Mouse (Mus musculus): ENCODE measurements around the gene Tjp2. TPM values are rescaled to one million over a fixed set of nuclear protein-coding genes. Genes with fewer than 3 reads are reported as not detected.

Gene Tjp2
- polyA plus RNA-seq, 1 experiment = not detected

DNA sequence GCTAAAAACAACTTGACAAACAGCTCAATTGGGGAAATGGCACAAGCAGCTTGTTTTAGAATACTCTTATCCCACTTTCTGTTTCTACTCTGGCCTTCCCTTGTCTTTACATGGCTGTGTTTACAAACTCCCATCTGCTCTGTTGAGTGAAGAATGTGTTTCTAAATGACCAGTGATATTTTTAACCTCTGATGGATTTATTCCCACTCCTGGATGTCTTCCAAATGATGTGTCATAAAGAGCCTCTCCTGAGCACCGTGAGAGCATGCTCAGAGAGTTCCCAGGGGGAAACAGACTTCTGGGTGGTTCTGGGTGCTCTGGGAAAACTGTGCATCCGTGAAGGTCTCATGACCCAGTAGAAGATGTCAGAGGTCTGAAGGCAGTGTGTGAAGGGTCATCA is 169.9 kb downstream of the Tjp2 start:
- TF ChIP-seq POLR2A (IDR thresholded peaks at IDR 0.05; ENCODE audit: insufficient read depth, low read depth, low read length) (no peak), CTCF (IDR thresholded peaks at IDR 0.05; ENCODE audit: insufficient read depth, low read depth, low read length) (no peak)
- Histone ChIP-seq H3K27ac (ENCODE audit: insufficient read depth, low read depth, low read length) (no peak overlapping the region), H3K4me1 (ENCODE audit: control insufficient read depth, insufficient read depth, low read length) (no peaks in the 10 kb centered on the region), H3K4me3 (ENCODE audit: insufficient read depth, low read depth, low read length) (no peak overlapping the region)
- WGBS = 51% methylated on average over 2 of the region's 2 CpGs

- Histone ChIP-seq H3K4me3 (ENCODE audit: insufficient read depth, low read depth, low read length) (no peak overlapping the region), H3K4me1 (ENCODE audit: control insufficient read depth, insufficient read depth, low read length) (no peaks in the 10 kb centered on the region), H3K27ac (ENCODE audit: insufficient read depth, low read depth, low read length) (no peak overlapping the region)
- WGBS = 86% methylated on average over 5 of the region's 5 CpGs
- no peak for TF ChIP-seq CTCF (IDR thresholded peaks at IDR 0.05; ENCODE audit: insufficient read depth, low read depth, low read length)
- no peak for TF ChIP-seq POLR2A (IDR thresholded peaks at IDR 0.05; ENCODE audit: insufficient read depth, low read depth, low read length)
These were observed 170.6 kb downstream of the Tjp2 start for GRCm38 (mm10) chr19:24054265-24054664.

DNA sequence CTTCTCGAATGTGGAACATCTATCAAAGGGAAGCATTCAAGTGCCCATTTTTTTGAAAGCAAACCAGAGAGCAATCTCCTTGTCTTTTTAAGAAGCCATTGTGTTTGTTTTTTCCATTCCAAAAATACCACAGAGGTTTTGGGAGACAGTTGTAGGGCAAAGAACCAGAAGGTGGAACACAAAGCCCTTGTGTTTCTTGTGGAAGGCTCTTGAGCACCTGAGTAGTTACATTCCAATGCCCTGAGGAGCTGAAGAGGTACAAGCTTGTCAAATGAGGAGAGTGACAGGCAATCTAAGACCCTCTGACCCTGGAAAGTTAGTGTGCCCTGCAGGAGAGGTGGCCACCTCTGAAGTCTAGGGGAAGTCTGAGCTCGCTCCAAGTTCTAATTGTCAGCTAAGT is 174.3 kb downstream of the Tjp2 start:
- TF ChIP-seq POLR2A (IDR thresholded peaks at IDR 0.05; ENCODE audit: insufficient read depth, low read depth, low read length) (no peak), CTCF (IDR thresholded peaks at IDR 0.05; ENCODE audit: insufficient read depth, low read depth, low read length) (no peak)
- 82% methylated on average over 2 of the region's 2 CpGs for WGBS
- no peak overlapping the region for H3K27ac ChIP-seq (ENCODE audit: insufficient read depth, low read depth, low read length)
- H3K4me1 ChIP-seq (ENCODE audit: control insufficient read depth, insufficient read depth, low read length) = no peaks in the 10 kb centered on the region
- no peak overlapping the region for H3K4me3 ChIP-seq (ENCODE audit: insufficient read depth, low read depth, low read length)

- H3K27ac ChIP-seq (ENCODE audit: insufficient read depth, low read depth, low read length) = no peak overlapping the region
- TF ChIP-seq POLR2A (IDR thresholded peaks at IDR 0.05; ENCODE audit: insufficient read depth, low read depth, low read length) (no peak), CTCF (IDR thresholded peaks at IDR 0.05; ENCODE audit: insufficient read depth, low read depth, low read length) (no peak)
- H3K4me1 ChIP-seq (ENCODE audit: control insufficient read depth, insufficient read depth, low read length) = no peaks in the 10 kb centered on the region
- WGBS = 93% methylated on average over 3 of the region's 3 CpGs
- no peak overlapping the region for H3K4me3 ChIP-seq (ENCODE audit: insufficient read depth, low read depth, low read length)
These were observed 175.5 kb downstream of the Tjp2 start for GRCm38 (mm10) chr19:24049329-24049728.

- WGBS = 96% methylated on average over 10 of the region's 10 CpGs
- no peak overlapping the region for H3K27ac ChIP-seq (ENCODE audit: insufficient read depth, low read depth, low read length)
- H3K4me3 ChIP-seq (ENCODE audit: insufficient read depth, low read depth, low read length) = no peak overlapping the region
- no peaks in the 10 kb centered on the region for H3K4me1 ChIP-seq (ENCODE audit: control insufficient read depth, insufficient read depth, low read length)
- TF ChIP-seq CTCF (IDR thresholded peaks at IDR 0.05; ENCODE audit: insufficient read depth, low read depth, low read length) (no peak), POLR2A (IDR thresholded peaks at IDR 0.05; ENCODE audit: insufficient read depth, low read depth, low read length) (no peak)
These were observed 178.3 kb downstream of the Tjp2 start for GRCm38 (mm10) chr19:24046395-24046993.

Other genes starting within 250 kb of the Tjp2 start
- gene Fam189a2, start 194.0 kb downstream of the Tjp2 start, polyA plus RNA-seq (2012; ENCODE audit: insufficient read depth, insufficient read length, low replicate concordance, missing spikeins) = not detected in 2 replicates
- gene Fxn, start 55.6 kb upstream of the Tjp2 start, polyA plus RNA-seq (2012; ENCODE audit: insufficient read depth, insufficient read length, low replicate concordance, missing spikeins) = not detected in 2 replicates

All from olfactory bulb, adult 2 months (tissue).